Mouse (Mus musculus) urinary bladder, postnatal 10 days (tissue): ENCODE data around the gene Elmo2.

Experiments
- DNase-seq: peaks from one replicate; pipeline ENCODE4 v3.0.0; 2022; ENCODE audit warnings: low spot score

Elmo2 gene

GRCm38 (mm10) chr2:165257151-165257834 is 69.0 kb downstream of the Elmo2 start:
- DNase-seq = no peak

- DNase-seq = no peak
These were observed 70.1 kb downstream of the Elmo2 start for GRCm38 (mm10) chr2:165256213-165256612.

GRCm38 (mm10) chr2:165253867-165254266 is 72.4 kb downstream of the Elmo2 start:
- no peak for DNase-seq

- DNase-seq = no peak
These were observed 73.0 kb downstream of the Elmo2 start for GRCm38 (mm10) chr2:165253269-165253668.

- no peak for DNase-seq
These were observed 73.5 kb downstream of the Elmo2 start for GRCm38 (mm10) chr2:165252801-165253200.

GRCm38 (mm10) chr2:165252381-165252780 is 73.9 kb downstream of the Elmo2 start:
- no peak for DNase-seq

GRCm38 (mm10) chr2:165250903-165251302 is 75.4 kb downstream of the Elmo2 start:
- DNase-seq = no peak

GRCm38 (mm10) chr2:165248967-165249366 is 77.3 kb downstream of the Elmo2 start:
- DNase-seq = no peak

- no peak for DNase-seq
These were observed 79.9 kb downstream of the Elmo2 start for GRCm38 (mm10) chr2:165246349-165246748.

GRCm38 (mm10) chr2:165243122-165243720 is 83.1 kb downstream of the Elmo2 start:
- DNase-seq = no peak

GRCm38 (mm10) chr2:165242575-165242974 is 83.7 kb downstream of the Elmo2 start:
- no peak for DNase-seq

- no peak for DNase-seq
These were observed 84.5 kb downstream of the Elmo2 start for GRCm38 (mm10) chr2:165241786-165242185.

- no peak for DNase-seq
These were observed 85.9 kb downstream of the Elmo2 start for GRCm38 (mm10) chr2:165240371-165240770.

- no peak for DNase-seq
These were observed 86.6 kb downstream of the Elmo2 start for GRCm38 (mm10) chr2:165239533-165240144.

- no peak for DNase-seq
These were observed 87.7 kb downstream of the Elmo2 start for GRCm38 (mm10) chr2:165238416-165239145.
